Mouse (Mus musculus) embryonic facial prominence, embryonic 11.5 days (tissue): ENCODE data around the gene Dync1h1. TPM values are rescaled to one million over a fixed set of nuclear protein-coding genes. Genes with fewer than 3 reads are reported as not detected.

Experiments
- microRNA-seq: library from miRNA; unstranded; fragments of <30 nt; microRNA quantifications from one replicate; pipeline ENCODE4, GENCODE M21; 2016; ENCODE audit warnings: borderline number of aligned reads
- polyA plus RNA-seq: library from polyadenylated mRNA; unstranded; fragments of >200 nt; fragmentation: Nextera tagmentation; extraction: Ambion mirVana; gene quantifications from 2 replicates; pipeline ENCODE4 v1.2.1, GENCODE M21; 2014

Dync1h1 gene
- polyA plus RNA-seq, 1 experiment from 2014 or later = 52.8 TPM

Small RNA genes lying within 50 kb of the gene (microRNA-seq; reads per million reads assigned to microRNA genes)
- gene Gm27299 = not detected

Other genes with a start within 250 kb of the Dync1h1 start
- gene Ppp2r5c, start 154.3 kb upstream of the Dync1h1 start, polyA plus RNA-seq = 177 and 193 TPM in 2 replicates
- gene 1700001K19Rik, start 81.2 kb downstream of the Dync1h1 start, polyA plus RNA-seq = 0.22 TPM in 1 of 2 replicates, not detected in the other
- 1,194 and 1,245 TPM in 2 replicates for gene Hsp90aa1, start 101.3 kb downstream of the Dync1h1 start, polyA plus RNA-seq
- gene Wdr20, start 136.5 kb downstream of the Dync1h1 start, polyA plus RNA-seq = 22.2 and 23.6 TPM in 2 replicates
- 7.1 and 7.8 TPM in 2 replicates for gene Mok, start 239.5 kb downstream of the Dync1h1 start, polyA plus RNA-seq
- 2.2 and 3.3 TPM in 2 replicates for gene Zfp839, start 248.8 kb downstream of the Dync1h1 start, polyA plus RNA-seq